Mouse (Mus musculus): ENCODE data around the gene Rad9a.
"Not testable (repeated sequence)": the region's sequence is repeated elsewhere in the genome, so short reads cannot be mapped to it uniquely, and the experiment has no call there.

Gene Rad9a

GRCm38 (mm10) chr19:4201291-4201909 lies at the start of gene Rad9a:
Gene Rad9a (minus strand): TSS chr19:4201662.
- DNase-seq, result peak; percentile 96

GRCm38 (mm10) chr19:4248683-4249082 lies 47.2 kb upstream of the Rad9a start:
- not testable (repeated sequence) for DNase-seq

GRCm38 (mm10) chr19:4247010-4247409 lies 45.5 kb upstream of the Rad9a start:
- no peak for DNase-seq

- no peak for DNase-seq
Observed at GRCm38 (mm10) chr19:4244775-4245174, 43.3 kb upstream of the Rad9a start.

GRCm38 (mm10) chr19:4242416-4242815 lies 41.0 kb upstream of the Rad9a start:
- no peak for DNase-seq

- DNase-seq, result no peak
Observed at GRCm38 (mm10) chr19:4240247-4240668, 38.8 kb upstream of the Rad9a start.

GRCm38 (mm10) chr19:4234548-4234947 lies 33.1 kb upstream of the Rad9a start:
- DNase-seq, result no peak

- DNase-seq, result no peak
Observed at GRCm38 (mm10) chr19:4232651-4233050, 31.2 kb upstream of the Rad9a start.

- no peak for DNase-seq
Observed at GRCm38 (mm10) chr19:4232186-4232572, 30.7 kb upstream of the Rad9a start.

- peak; percentile 96 for DNase-seq
Observed at GRCm38 (mm10) chr19:4231253-4232185, 30.1 kb upstream of the Rad9a start, which contains the start of gene Pold4. Gene Pold4 (plus strand): TSS chr19:4231899.

- DNase-seq, result no peak
Observed at GRCm38 (mm10) chr19:4230415-4230814, 29.0 kb upstream of the Rad9a start.

- no peak for DNase-seq
Observed at GRCm38 (mm10) chr19:4229451-4230076, 28.1 kb upstream of the Rad9a start.

GRCm38 (mm10) chr19:4228891-4229290 lies 27.4 kb upstream of the Rad9a start:
- no peak for DNase-seq

GRCm38 (mm10) chr19:4227894-4228678 lies 26.6 kb upstream of the Rad9a start:
- peak; percentile 76 for DNase-seq

GRCm38 (mm10) chr19:4227446-4227845 lies 26.0 kb upstream of the Rad9a start:
- DNase-seq, result peak; percentile 37

GRCm38 (mm10) chr19:4226779-4227178 lies 25.3 kb upstream of the Rad9a start:
- peak; percentile 13 for DNase-seq

- peak; percentile 13 for DNase-seq
Observed at GRCm38 (mm10) chr19:4222165-4222564, 20.7 kb upstream of the Rad9a start.

GRCm38 (mm10) chr19:4220957-4221743 lies 19.7 kb upstream of the Rad9a start:
- DNase-seq, result peak; percentile 38

GRCm38 (mm10) chr19:4220416-4220815 lies 19.0 kb upstream of the Rad9a start:
- no peak for DNase-seq

GRCm38 (mm10) chr19:4219943-4220342 lies 18.5 kb upstream of the Rad9a start:
- DNase-seq, result no peak

- no peak for DNase-seq
Observed at GRCm38 (mm10) chr19:4218784-4219183, 17.3 kb upstream of the Rad9a start.

- DNase-seq, result no peak
Observed at GRCm38 (mm10) chr19:4218293-4218692, 16.8 kb upstream of the Rad9a start.

Data from thymus, postnatal 25 days (tissue).